Mouse (Mus musculus): Measurements from ENCODE around the gene Gm9821. TPM values are rescaled to one million over a fixed set of nuclear protein-coding genes. Genes with fewer than 3 reads are reported as not detected.

Gm9821 gene
- polyA plus RNA-seq, 1 experiment from 2014 or later, result 0.89 TPM

DNA sequence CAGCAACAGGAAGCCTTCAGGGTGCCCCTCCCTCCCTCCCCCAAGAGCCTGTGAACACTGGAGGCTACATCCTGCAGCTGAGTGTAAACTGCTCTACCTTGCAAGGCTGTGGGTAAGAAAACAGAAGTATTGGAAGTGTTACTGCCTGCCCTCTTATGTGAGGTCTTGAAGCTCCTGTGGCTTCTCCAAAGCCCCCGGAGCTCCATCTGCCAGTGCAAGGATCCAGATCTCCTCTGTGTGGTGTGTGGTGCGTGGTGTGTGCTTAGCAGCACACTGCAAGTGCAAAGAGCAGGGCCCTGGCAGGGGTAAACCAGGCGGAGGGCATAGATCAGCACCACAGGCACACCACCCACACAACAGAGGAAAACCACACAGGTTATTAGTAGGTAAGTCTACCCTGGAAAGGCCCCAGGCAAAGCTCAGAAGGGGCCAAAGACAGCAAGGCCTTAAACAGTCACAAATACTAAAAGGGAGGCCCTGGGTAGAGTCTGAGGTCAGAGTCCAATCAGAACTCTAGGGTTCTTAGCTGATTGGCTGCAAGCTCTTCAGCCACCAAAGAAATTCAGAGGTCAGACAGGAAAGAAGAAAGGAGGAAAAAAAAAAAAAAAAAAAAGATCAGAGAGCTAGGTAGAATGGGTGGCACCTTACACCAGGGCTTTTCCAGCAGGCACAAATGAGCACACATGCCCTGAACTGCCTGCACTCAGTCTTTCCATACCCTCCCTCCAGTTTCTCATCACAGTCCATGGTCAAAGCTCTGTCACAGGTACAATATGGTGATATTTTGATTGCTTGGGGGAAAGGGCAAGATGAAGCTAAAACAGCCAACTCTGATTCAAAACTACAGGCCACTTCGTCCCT is 16.6 kb downstream of the Gm9821 start:
- no peak for ATAC-seq (ENCODE audit: insufficient read depth)
- Histone ChIP-seq H3K36me3 (replicated peaks) (0 out of 2 replicates have a peak, but pooled peaks cover 8% of the 10 kb centered on the region), H3K9me3 (replicated peaks) (no peaks in the 10 kb centered on the region), H3K4me2 (peak overlapping the region; percentile 99), H3K9ac (peak overlapping the region; percentile 77), H3K4me1 (replicated peaks) (peaks cover 83% of the 10 kb centered on the region), H3K27me3 (peaks cover 34% of the 10 kb centered on the region), H3K4me3 (replicated peaks) (peak overlapping the region; percentile 85), H3K27ac (replicated peaks) (peak overlapping the region; percentile 73)
- WGBS (ENCODE audit: insufficient replicate concordance), result 19% methylated on average over 4 of the region's 4 CpGs

DNA sequence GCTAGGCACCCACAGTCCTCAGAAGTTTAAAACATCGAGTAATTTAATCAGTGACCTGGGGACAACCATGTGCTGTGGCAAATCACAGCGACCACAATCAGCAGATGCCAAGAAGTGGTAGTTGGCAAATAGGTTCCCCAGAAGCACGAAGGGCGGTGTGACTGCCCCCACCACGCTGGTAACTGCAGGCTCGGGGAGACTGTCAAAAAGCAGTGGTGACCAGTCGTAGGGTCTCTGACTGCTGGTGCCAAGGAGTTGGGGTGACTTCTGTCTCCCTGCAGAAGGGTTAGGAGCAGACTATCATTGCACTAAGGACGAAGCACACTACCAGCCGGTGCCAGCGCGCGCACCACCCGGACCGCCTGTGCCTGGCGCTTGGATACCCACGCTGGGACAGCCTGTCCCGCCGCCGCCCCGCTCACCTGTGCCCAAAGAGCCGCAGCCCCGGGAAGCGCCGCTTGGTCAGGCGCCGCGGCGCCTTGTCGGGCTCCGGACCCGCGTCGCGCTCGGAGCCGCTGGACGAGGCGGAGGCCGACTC is 17.4 kb downstream of the Gm9821 start:
- Histone ChIP-seq H3K27me3 (peaks cover 40% of the 10 kb centered on the region), H3K9me3 (replicated peaks) (no peaks in the 10 kb centered on the region), H3K4me2 (peak overlapping the region; percentile 99), H3K27ac (replicated peaks) (peak overlapping the region; percentile 73), H3K4me1 (replicated peaks) (peaks cover 76% of the 10 kb centered on the region), H3K36me3 (replicated peaks) (0 out of 2 replicates have a peak, but pooled peaks cover 8% of the 10 kb centered on the region), H3K9ac (peak overlapping the region; percentile 77), H3K4me3 (replicated peaks) (peak overlapping the region; percentile 85)
- peak; percentile 31 for ATAC-seq (ENCODE audit: insufficient read depth)
- under 1% methylated on average over 39 of the region's 39 CpGs for WGBS (ENCODE audit: insufficient replicate concordance)

GRCm38 (mm10) chr2:91963443-91963932 is 18.0 kb downstream of the Gm9821 start:
- H3K27ac ChIP-seq (replicated peaks), result peak overlapping the region; percentile 73
- peak overlapping the region; percentile 99 for H3K4me2 ChIP-seq
- H3K27me3 ChIP-seq, result peaks cover 45% of the 10 kb centered on the region
- 0 out of 2 replicates have a peak, but pooled peaks cover 8% of the 10 kb centered on the region for H3K36me3 ChIP-seq (replicated peaks)
- H3K4me1 ChIP-seq (replicated peaks), result peaks cover 73% of the 10 kb centered on the region
- peak overlapping the region; percentile 77 for H3K9ac ChIP-seq
- H3K4me3 ChIP-seq (replicated peaks), result peak overlapping the region; percentile 85
- peak; percentile 90 for ATAC-seq (ENCODE audit: insufficient read depth)
- under 1% methylated on average over 54 of the region's 57 CpGs for WGBS (ENCODE audit: insufficient replicate concordance)
- no peaks in the 10 kb centered on the region for H3K9me3 ChIP-seq (replicated peaks)

GRCm38 (mm10) chr2:91964610-91965204 is 19.2 kb downstream of the Gm9821 start:
- Histone ChIP-seq H3K27ac (replicated peaks) (peak overlapping the region; percentile 75), H3K4me3 (replicated peaks) (peak overlapping the region; percentile 85), H3K9me3 (replicated peaks) (no peaks in the 10 kb centered on the region), H3K27me3 (peaks cover 57% of the 10 kb centered on the region), H3K36me3 (replicated peaks) (0 out of 2 replicates have a peak, but pooled peaks cover 8% of the 10 kb centered on the region), H3K9ac (no peak overlapping the region), H3K4me1 (replicated peaks) (peaks cover 61% of the 10 kb centered on the region), H3K4me2 (peak overlapping the region; percentile 99)
- no peak for ATAC-seq (ENCODE audit: insufficient read depth)
- 31% methylated on average over 3 of the region's 3 CpGs for WGBS (ENCODE audit: insufficient replicate concordance)

DNA sequence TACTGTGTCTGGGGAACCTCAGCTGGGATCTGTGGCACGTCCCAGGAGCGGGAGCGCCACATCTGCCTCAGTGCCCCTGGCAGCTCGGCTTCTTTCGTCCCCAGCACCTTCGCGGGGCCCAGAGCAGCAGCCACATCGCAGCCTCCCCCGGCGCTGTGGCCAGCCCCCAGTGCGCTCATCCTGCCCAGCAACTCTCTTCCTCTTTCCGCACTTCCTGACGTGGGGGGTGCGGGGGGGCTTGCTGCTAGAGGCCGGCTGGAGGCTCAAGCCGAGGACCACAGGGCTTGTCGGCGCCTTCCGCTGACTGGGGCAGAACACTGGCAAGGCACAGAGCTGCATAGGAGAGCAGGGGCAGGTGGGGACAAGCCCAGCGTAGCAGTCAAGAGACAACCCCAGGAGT is 19.9 kb downstream of the Gm9821 start:
- ATAC-seq (ENCODE audit: insufficient read depth), result no peak

GRCm38 (mm10) chr2:91966367-91966766 is 20.9 kb downstream of the Gm9821 start:
- H3K36me3 ChIP-seq (replicated peaks), result no peaks in the 10 kb centered on the region
- ATAC-seq (ENCODE audit: insufficient read depth), result no peak
- H3K27me3 ChIP-seq, result peaks cover 73% of the 10 kb centered on the region
- H3K27ac ChIP-seq (replicated peaks), result 0 out of 2 replicates have a peak overlapping the region, but pooled peaks have one; percentile 29
- H3K4me2 ChIP-seq, result no peak overlapping the region
- no peaks in the 10 kb centered on the region for H3K9me3 ChIP-seq (replicated peaks)
- 50% methylated on average over 5 of the region's 5 CpGs for WGBS (ENCODE audit: insufficient replicate concordance)
- no peak overlapping the region for H3K4me3 ChIP-seq (replicated peaks)
- no peak overlapping the region for H3K9ac ChIP-seq
- H3K4me1 ChIP-seq (replicated peaks), result peaks cover 54% of the 10 kb centered on the region

More for the DNA sequence above, 19.9 kb downstream of the Gm9821 start:
- Histone ChIP-seq H3K4me1 (replicated peaks) (peaks cover 54% of the 10 kb centered on the region), H3K27ac (replicated peaks) (peak overlapping the region; percentile 75), H3K9ac (0 out of 2 replicates have a peak overlapping the region, but pooled peaks have one; percentile 11), H3K27me3 (peaks cover 64% of the 10 kb centered on the region), H3K36me3 (replicated peaks) (0 out of 2 replicates have a peak, but pooled peaks cover 4% of the 10 kb centered on the region), H3K4me3 (replicated peaks) (peak overlapping the region; percentile 85), H3K4me2 (peak overlapping the region; percentile 99), H3K9me3 (replicated peaks) (no peaks in the 10 kb centered on the region)
- 8% methylated on average over 20 of the region's 20 CpGs for WGBS (ENCODE audit: insufficient replicate concordance)

GRCm38 (mm10) chr2:91967962-91968361 is 22.5 kb downstream of the Gm9821 start:
- 38% methylated on average over 11 of the region's 11 CpGs for WGBS (ENCODE audit: insufficient replicate concordance)
- no peak overlapping the region for H3K4me2 ChIP-seq
- H3K4me3 ChIP-seq (replicated peaks), result no peak overlapping the region
- peaks cover 48% of the 10 kb centered on the region for H3K4me1 ChIP-seq (replicated peaks)
- H3K36me3 ChIP-seq (replicated peaks), result no peaks in the 10 kb centered on the region
- no peak overlapping the region for H3K27ac ChIP-seq (replicated peaks)
- peaks cover 89% of the 10 kb centered on the region for H3K27me3 ChIP-seq
- no peak overlapping the region for H3K9ac ChIP-seq
- H3K9me3 ChIP-seq (replicated peaks), result no peaks in the 10 kb centered on the region
- no peak for ATAC-seq (ENCODE audit: insufficient read depth)

DNA sequence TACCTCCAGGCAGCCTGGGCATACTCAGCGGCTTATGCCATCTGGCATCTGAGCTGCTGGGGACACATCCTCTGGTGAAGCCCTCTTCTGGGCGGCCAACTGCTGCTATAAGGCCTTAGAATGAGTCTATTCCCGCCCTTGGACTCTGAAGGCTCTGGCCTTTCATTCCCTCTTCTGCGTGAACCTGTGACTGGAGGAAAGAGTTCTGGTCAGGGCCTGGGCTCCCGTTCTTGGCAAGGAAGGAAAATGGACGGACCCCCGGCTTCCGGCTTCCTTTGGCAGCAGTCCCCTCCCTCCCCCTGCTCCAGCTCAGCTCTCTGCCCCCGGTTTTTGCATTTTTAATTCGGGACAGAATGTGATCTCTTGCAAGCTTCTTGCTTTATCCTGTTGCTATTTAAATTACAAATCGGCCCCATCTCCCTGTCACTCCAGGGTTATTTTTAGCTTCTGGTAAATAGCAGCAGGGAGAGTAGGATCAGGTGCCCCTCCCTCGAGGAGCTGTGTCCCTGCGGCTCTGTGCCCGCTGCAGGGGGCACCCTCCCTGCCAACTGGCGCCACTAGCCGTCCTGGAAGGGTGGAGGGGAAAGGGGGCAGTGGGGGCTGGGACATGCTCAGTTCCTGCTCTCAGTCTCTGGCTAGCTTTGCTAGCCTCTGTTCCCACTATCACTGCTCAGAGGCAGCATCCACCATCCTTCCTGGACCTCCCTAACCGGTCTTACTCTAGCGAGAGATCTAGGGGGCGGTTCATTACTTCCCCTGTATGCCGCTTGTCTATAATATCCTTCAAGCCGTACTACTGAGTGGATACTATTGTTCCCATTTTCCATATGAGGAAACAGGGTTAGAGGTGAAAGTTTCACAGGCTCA is 26.0 kb downstream of the Gm9821 start:
- peak overlapping the region; percentile 68 for H3K27ac ChIP-seq (replicated peaks)
- no peak overlapping the region for H3K9ac ChIP-seq
- peaks cover 37% of the 10 kb centered on the region for H3K4me1 ChIP-seq (replicated peaks)
- WGBS (ENCODE audit: insufficient replicate concordance), result 15% methylated on average over 21 of the region's 21 CpGs
- no peaks in the 10 kb centered on the region for H3K36me3 ChIP-seq (replicated peaks)
- H3K4me2 ChIP-seq, result peak overlapping the region; percentile 44
- no peak overlapping the region for H3K4me3 ChIP-seq (replicated peaks)
- ATAC-seq (ENCODE audit: insufficient read depth), result peak; percentile 60
- no peaks in the 10 kb centered on the region for H3K9me3 ChIP-seq (replicated peaks)
- peaks cover 96% of the 10 kb centered on the region for H3K27me3 ChIP-seq

- Histone ChIP-seq H3K27me3 (peaks cover 97% of the 10 kb centered on the region), H3K4me2 (peak overlapping the region; percentile 44), H3K4me1 (replicated peaks) (peaks cover 33% of the 10 kb centered on the region), H3K9ac (no peak overlapping the region), H3K9me3 (replicated peaks) (no peaks in the 10 kb centered on the region), H3K4me3 (replicated peaks) (no peak overlapping the region), H3K27ac (replicated peaks) (peak overlapping the region; percentile 68), H3K36me3 (replicated peaks) (no peaks in the 10 kb centered on the region)
- ATAC-seq (ENCODE audit: insufficient read depth), result peak; percentile 47; the same call in 1 of the 2 replicates
- 10% methylated on average over 13 of the region's 13 CpGs for WGBS (ENCODE audit: insufficient replicate concordance)
Measured at GRCm38 (mm10) chr2:91972121-91972566, 26.6 kb downstream of the Gm9821 start.

GRCm38 (mm10) chr2:91973416-91974135 is 28.1 kb downstream of the Gm9821 start:
- H3K4me2 ChIP-seq, result no peak overlapping the region
- no peak overlapping the region for H3K27ac ChIP-seq (replicated peaks)
- WGBS (ENCODE audit: insufficient replicate concordance), result 47% methylated on average over 7 of the region's 7 CpGs
- H3K9ac ChIP-seq, result no peak overlapping the region
- peaks cover 99% of the 10 kb centered on the region for H3K27me3 ChIP-seq
- no peaks in the 10 kb centered on the region for H3K9me3 ChIP-seq (replicated peaks)
- no peak overlapping the region for H3K4me3 ChIP-seq (replicated peaks)
- peaks cover 33% of the 10 kb centered on the region for H3K4me1 ChIP-seq (replicated peaks)
- ATAC-seq (ENCODE audit: insufficient read depth), result no peak
- H3K36me3 ChIP-seq (replicated peaks), result no peaks in the 10 kb centered on the region

Measured in liver, embryonic 15.5 days (tissue).